Mouse (Mus musculus) layer of hippocampus, adult 9-11 months (tissue): ENCODE measurements at regions not wholly inside any gene's neighbourhood (a gene's known extent, or its start where the extent isn't known, plus 50 kb on each side); places are given as distances from the start of the nearest gene placed in this dataset.
A peak's percentile ranks its signal among the peaks of the same experiment; 100 is the strongest.

Experiments used
- DNase-seq: peaks from one replicate; pipeline ENCODE4 v3.0.0; 2022

DNA sequence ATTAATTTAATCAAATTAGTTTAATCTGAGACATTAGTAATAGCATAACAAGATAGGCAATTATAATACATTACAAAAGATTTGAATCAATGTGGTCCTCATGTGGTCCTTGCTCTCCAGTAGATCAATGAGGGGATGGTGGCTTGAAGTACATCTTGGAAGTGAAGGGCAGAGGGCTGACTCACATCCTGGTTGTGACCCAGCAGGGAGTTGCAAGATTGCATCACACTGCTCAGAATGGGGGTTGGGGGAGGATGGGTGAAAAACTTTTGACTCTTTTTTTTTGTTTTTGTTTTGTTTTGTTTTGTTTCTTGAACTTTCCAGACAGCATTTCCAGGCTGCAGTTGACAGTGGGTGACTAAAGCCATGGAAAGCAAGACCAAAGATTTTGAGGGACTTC lies 191.1 kb upstream of the Dio3 start:
- no peak for DNase-seq

DNA sequence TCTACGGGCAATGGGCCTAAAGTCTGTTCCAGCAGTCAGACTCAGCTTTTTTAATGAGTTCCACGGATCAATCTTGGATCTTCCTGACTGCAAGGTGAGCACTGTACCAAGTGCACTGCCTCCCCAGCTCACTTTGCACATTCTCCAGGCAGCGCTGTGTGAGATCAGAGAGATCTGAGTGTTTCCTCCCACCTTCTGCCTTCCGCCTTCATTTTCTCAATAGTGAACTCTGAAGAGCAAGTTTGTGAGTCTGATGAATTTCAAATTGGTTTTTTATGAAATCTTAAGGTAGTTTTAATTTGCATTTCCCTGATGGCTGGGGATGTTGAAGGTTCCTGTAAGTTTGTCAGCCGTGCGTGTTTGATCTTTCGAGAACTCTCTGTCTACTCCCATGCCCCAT lies 176.7 kb upstream of the Dio3 start:
- no peak for DNase-seq

- no peak for DNase-seq
Observed at GRCm38 (mm10) chr12:110112051-110112722, 166.7 kb upstream of the Dio3 start.

GRCm38 (mm10) chr12:110112723-110113105 lies 166.2 kb upstream of the Dio3 start:
- DNase-seq = no peak

DNA sequence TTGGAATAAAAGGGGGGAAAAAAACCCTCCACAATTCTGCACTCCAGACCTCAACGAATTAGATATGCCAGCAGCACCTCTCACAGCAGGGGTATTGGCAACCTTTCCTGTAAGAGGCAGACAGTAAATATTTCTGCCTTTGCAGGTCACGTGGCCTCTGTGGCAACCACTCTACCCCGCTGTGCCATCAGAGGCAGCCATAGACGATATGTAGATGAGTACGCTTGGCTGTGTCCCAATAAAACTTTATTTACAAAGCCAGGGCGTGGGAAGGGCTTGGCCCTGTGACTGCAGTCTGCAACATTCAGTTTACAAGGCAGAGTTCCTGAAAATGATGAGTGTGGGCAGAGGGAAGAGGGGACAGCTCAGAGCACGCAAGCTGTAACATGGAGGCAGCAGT lies 158.7 kb upstream of the Dio3 start:
- DNase-seq = peak; percentile 71

DNA sequence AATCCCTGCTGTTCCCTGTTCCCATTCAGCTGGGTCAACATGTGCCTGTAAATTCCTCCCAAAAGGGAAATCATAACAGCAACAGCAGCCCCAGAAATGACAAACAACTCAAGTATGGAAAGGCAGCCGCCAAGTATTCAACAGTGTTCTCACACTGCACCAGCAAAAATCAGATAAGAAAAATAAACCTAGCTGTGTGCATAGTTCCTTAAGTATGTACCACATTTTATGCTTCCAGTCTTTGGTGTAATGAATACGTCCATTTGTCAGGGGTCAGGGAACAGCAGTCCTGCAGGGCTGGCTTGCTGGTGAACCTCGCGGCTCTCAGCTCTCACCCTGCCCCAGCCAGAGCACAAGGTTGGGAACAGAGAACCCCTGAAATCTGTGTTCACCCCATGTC lies 155.9 kb upstream of the Dio3 start:
- DNase-seq = no peak

GRCm38 (mm10) chr12:110126525-110126924 lies 152.3 kb upstream of the Dio3 start:
- DNase-seq = peak; percentile 30

DNA sequence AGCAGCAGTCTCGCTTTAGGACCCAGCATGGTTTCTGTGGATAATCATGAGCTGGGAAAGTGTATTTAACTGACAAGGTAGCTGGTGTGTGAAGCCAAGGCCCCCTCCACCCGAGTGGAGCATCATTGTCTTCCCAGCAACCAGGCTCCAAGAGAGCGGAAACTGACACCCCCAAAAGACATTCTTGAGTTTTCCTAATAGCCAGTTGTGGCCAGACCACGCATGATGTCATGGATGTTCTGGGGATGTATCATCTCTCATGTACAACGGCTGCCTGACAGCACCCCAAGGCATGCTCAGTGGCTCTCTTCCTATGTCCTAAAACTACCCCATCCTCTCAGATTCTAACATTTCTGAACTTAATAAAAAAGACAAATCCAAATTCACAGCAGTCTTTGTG lies 133.5 kb upstream of the Dio3 start:
- DNase-seq = no peak

DNA sequence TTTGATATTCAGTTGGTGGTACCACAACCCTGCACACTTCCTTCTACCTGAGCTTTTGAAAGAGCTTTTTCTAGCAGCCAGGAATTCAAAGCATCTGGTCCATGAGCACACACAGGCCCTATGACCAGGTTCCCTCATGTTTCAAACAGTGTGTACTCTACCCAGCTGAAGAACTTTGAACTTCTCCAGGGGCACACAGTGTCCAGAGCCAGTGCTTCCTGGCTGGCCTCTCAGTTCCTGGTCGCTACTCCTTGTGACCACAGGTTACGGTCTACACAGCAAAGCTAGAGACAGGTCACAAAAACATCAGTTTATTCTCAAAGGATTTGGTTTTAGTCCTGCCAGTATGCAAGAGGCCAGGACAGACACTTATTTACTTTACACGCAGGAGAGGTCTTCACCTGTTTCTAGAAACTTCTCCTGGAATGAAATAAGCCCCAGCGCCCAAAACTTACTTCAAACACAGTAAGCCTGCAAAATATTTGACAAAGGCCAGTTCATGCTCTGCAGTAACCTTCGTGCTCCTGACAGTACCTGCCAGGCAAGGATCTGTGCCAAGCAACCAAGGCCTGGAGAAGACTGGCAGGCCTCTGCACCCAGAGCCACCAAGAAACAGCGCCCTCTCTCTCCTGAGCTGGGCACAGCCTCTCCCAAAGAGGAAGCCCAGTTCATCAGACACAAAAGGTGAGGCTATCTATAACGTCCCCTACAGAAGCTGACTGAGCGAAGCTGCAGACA lies 124.5 kb upstream of the Dio3 start:
- no peak for DNase-seq

- DNase-seq = no peak
Observed at GRCm38 (mm10) chr12:110154963-110155325, 123.9 kb upstream of the Dio3 start.

GRCm38 (mm10) chr12:110156441-110156840 lies 122.4 kb upstream of the Dio3 start:
- no peak for DNase-seq

DNA sequence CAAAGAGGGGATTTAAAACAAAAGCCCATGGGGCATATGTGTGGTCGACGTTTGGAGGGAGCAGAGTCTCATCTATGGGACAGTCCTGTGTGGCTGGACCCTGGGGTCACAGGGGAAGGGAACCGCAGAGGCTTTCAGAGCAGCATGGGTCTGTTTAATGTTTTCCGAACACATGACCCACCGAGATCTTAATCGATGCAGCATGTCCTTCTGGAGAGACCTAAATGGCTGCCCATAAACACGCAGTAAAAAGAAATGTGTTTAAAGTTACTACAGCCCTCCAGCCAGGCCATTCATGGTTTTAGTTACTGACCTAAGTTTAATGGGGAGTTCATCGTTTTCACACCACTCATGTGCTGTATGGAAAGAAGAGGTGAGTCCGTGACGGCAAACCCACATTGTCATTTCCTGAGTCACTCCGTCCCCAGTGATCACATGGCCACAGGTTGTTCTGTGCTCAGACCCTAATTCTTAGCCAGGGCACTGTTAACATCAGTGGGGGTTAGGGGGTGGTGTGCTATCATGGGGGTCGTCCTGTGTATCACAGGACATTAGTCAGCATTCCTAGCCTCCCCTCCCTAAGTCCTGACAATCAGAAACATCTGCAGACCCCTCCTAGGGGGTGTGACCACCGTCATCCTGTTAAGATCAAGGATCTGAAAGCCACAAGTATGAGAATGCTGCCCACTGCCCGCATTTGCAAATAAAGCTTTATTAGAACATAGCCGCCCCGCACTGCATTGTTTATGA lies 120.7 kb upstream of the Dio3 start:
- no peak for DNase-seq

DNA sequence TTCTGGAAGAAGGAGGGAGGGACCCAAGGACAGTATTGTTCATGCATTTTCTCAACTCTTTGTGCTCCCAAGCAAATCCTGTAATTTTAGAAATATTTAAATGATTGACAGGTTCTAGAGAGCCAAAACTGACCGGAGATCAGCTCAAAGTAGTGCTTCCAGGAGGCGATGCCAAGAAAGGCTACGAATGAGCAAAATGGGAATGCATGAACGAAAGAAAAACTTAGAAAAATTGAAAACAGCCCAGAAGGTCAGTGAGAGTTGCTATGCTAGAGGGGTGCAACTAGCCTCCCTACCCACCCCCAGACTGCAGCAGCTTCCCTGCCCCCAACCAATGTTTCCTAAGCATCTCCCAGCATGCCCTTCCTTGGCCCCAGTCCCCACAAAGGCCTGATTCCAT lies 117.6 kb upstream of the Dio3 start:
- DNase-seq = no peak

DNA sequence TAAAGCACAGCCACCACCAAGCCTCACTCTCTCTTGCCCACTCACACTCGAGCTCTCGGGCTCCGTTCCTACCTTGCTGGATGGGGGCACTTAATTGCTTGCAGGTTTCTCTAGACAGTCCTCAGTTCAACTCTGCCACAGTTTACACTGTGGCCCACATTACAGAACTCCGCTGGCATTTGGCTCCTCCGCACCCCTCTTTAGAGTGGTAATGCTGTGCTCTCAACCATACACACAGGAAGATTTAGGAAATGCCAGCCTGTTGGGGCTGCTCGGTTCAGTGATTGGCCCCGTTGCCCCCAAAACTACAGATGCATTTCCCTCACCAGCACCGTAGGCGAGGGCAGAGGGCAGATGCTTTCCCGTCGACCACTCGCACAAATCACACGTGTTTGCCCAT lies 113.4 kb upstream of the Dio3 start:
- DNase-seq = no peak

- DNase-seq = no peak
Observed at GRCm38 (mm10) chr12:110168407-110168806, 110.5 kb upstream of the Dio3 start.

- DNase-seq = no peak
Observed at GRCm38 (mm10) chr12:110169261-110169660, 109.6 kb upstream of the Dio3 start.

DNA sequence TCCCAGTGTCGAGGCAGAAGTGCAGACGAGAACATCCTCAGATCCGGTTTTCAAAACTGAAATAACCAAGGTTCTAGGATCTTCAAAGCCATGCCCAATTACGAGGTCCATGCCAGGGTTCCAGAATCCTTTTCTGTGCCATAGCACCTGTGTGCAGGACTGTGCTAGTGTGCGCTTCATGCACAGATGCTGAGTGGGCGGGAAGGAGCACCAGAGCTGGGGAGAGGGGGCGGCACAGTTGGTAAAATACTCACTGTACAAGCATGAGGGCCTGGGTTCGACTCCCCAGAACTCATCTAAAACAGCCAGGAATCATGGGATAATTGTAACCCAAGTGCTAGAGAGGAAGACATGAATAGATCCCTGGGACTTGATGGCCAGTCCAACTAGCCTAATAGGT lies 108.4 kb upstream of the Dio3 start:
- DNase-seq = peak; percentile 51

- no peak for DNase-seq
Observed at GRCm38 (mm10) chr12:110177826-110178225, 101.0 kb upstream of the Dio3 start.

GRCm38 (mm10) chr12:110183473-110183872 lies 95.4 kb upstream of the Dio3 start:
- no peak for DNase-seq

GRCm38 (mm10) chr12:110185399-110185798 lies 93.5 kb upstream of the Dio3 start:
- no peak for DNase-seq

DNA sequence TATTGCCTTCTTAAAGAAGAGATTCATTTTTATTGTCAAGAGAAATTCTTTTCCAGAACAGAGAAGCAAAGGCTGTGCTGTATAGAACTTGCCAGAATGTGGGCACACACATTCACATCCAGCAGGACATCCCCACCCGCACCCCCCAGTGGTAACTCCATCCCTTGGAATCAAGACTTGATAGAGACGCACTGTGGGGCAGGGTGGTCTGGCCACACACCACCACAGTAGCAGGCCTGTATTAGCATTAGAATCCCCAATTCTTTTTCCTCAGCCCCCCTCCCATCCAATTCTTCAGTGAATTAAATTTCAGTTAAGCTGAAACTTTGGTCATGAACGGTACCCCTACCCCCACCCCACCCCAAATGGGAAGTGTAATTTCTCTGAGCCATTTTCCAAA lies 92.5 kb upstream of the Dio3 start:
- DNase-seq = no peak

GRCm38 (mm10) chr12:110186911-110187245 lies 92.0 kb upstream of the Dio3 start:
- no peak for DNase-seq

GRCm38 (mm10) chr12:110187246-110188135 lies 91.4 kb upstream of the Dio3 start:
- no peak for DNase-seq
